Mouse (Mus musculus) small intestine, adult 2 months (tissue): Measurements from ENCODE around the gene Plekhm3.

Experiments used
- CTCF ChIP-seq: fragments of 200-500 bp; IDR thresholded peaks from 2 replicates; pipeline ENCODE4 v1.5.1; 2012; ENCODE audit warnings: low read depth, mild to moderate bottlenecking, control low read depth, inconsistent platforms, low read length, moderate library complexity, mixed read lengths; ENCODE audit not compliant: insufficient replicate concordance, insufficient read length; ENCODE audit errors: extremely low read depth
- POLR2A ChIP-seq: fragments of 200-500 bp; IDR thresholded peaks from 2 replicates; pipeline ENCODE4 v1.6.1; 2012; ENCODE audit warnings: low read depth, mild to moderate bottlenecking, control low read depth, inconsistent platforms, low read length, moderate library complexity

- TF ChIP-seq CTCF: no peak
- TF ChIP-seq POLR2A: no peak
Measured at GRCm38 (mm10) chr1:64886718-64887117, 69.9 kb downstream of the Plekhm3 start.
